Mouse (Mus musculus) layer of hippocampus, adult 18-20 months (tissue): ENCODE results near the gene C1ql4. TPM values are rescaled to one million over a fixed set of nuclear protein-coding genes. Genes with fewer than 3 reads are reported as not detected.

Experiments
- DNase-seq, 2 experiments: peaks; one replicate each; pipeline ENCODE4 v3.0.0; 2022; ENCODE audit warnings: low spot score in 2 of 2
- long read RNA-seq: library from polyadenylated mRNA; stranded (forward); transcript quantifications from one replicate; pipeline ENCODE4 v2.0.0, GENCODE M21; 2021
- total RNA-seq, 2 experiments: library from RNA; stranded (reverse); gene quantifications; 2 replicates each; pipeline ENCODE4 v1.2.3; 2021

The C1ql4 gene
- total RNA-seq, result not detected
- long read RNA-seq, result 0 reads

GRCm38 (mm10) chr15:99087253-99088075 lies at the start of gene C1ql4:
C1ql4 (minus strand) TSS chr15:99087817.
- no peak for DNase-seq

- no peak for DNase-seq
Observed at GRCm38 (mm10) chr15:99129956-99130910, 42.6 kb upstream of the C1ql4 start.

- DNase-seq, result no peak
Observed at GRCm38 (mm10) chr15:99129441-99129840, 41.8 kb upstream of the C1ql4 start.

- no peak for DNase-seq
Observed at GRCm38 (mm10) chr15:99127851-99128522, 40.4 kb upstream of the C1ql4 start.

- DNase-seq, result no peak
Observed at GRCm38 (mm10) chr15:99126816-99127365, 39.3 kb upstream of the C1ql4 start.

GRCm38 (mm10) chr15:99126081-99126815 lies 38.6 kb upstream of the C1ql4 start:
- peak; percentile 74 to 90 for DNase-seq

- DNase-seq, result no peak
Observed at GRCm38 (mm10) chr15:99125711-99126080, 38.1 kb upstream of the C1ql4 start, which contains the start of gene Spats2. Spats2 (plus strand) TSS chr15:99125916.

GRCm38 (mm10) chr15:99122642-99123041 lies 35.0 kb upstream of the C1ql4 start:
- no peak for DNase-seq

GRCm38 (mm10) chr15:99120814-99121213 lies 33.2 kb upstream of the C1ql4 start:
- no peak for DNase-seq

GRCm38 (mm10) chr15:99116539-99116938 lies 28.9 kb upstream of the C1ql4 start:
- DNase-seq, result no peak

- DNase-seq, result no peak
Observed at GRCm38 (mm10) chr15:99115065-99115423, 27.4 kb upstream of the C1ql4 start.

GRCm38 (mm10) chr15:99114312-99115064 lies 26.9 kb upstream of the C1ql4 start:
- DNase-seq, result no peak

GRCm38 (mm10) chr15:99113396-99113975 lies 25.9 kb upstream of the C1ql4 start:
- DNase-seq, result no peak

- no peak for DNase-seq
Observed at GRCm38 (mm10) chr15:99112843-99113395, 25.3 kb upstream of the C1ql4 start.

GRCm38 (mm10) chr15:99111809-99112208 lies 24.2 kb upstream of the C1ql4 start:
- no peak for DNase-seq

GRCm38 (mm10) chr15:99111139-99111538 lies 23.5 kb upstream of the C1ql4 start:
- no peak for DNase-seq

- DNase-seq, result no peak
Observed at GRCm38 (mm10) chr15:99107866-99108265, 20.2 kb upstream of the C1ql4 start.

- DNase-seq, result no peak
Observed at GRCm38 (mm10) chr15:99105238-99105637, 17.6 kb upstream of the C1ql4 start.

GRCm38 (mm10) chr15:99099984-99100383 lies 12.4 kb upstream of the C1ql4 start:
- no peak for DNase-seq
